Mouse (Mus musculus) limb, embryonic 11.5 days (tissue): ENCODE data around the gene Myadml2. TPM values are rescaled to one million over a fixed set of nuclear protein-coding genes. Genes with fewer than 3 reads are reported as not detected.

ENCODE experiments used
- ATAC-seq: fragments of 200-750 bp; cut with Nextera tagmentation; 2 replicates; pipeline ENCODE4 v1.8.0; 2017; ENCODE audit warnings: low read depth; ENCODE audit not compliant: insufficient number of reproducible peaks, low FRiP score, low TSS enrichment
- DNase-seq: peaks from one replicate; pipeline ENCODE4 v3.0.0-alpha.2; 2015; ENCODE audit warnings: low spot score
- H3K27ac ChIP-seq: fragments of 300-500 bp; sonication (generic); replicated peaks from 2 replicates; pipeline ENCODE4 v1.5.1; 2014; ENCODE audit warnings: low read depth, mild to moderate bottlenecking, low read length
- H3K27me3 ChIP-seq: fragments of 300-500 bp; sonication (generic); 2 replicates; pipeline ENCODE4 v1.6.1; 2014; ENCODE audit warnings: mild to moderate bottlenecking, low read length, mixed read lengths; ENCODE audit not compliant: control insufficient read depth, insufficient read depth
- H3K36me3 ChIP-seq: fragments of 300-500 bp; sonication (generic); 2 replicates; pipeline ENCODE4 v1.6.1; 2014; ENCODE audit warnings: mild to moderate bottlenecking, low read length, moderate library complexity, mixed read lengths; ENCODE audit not compliant: control insufficient read depth, insufficient read depth
- H3K4me1 ChIP-seq: fragments of 300-500 bp; sonication (generic); 2 replicates; pipeline ENCODE4 v1.6.1; 2014; ENCODE audit warnings: low read length, mixed read lengths; ENCODE audit not compliant: control insufficient read depth, insufficient read depth
- H3K4me2 ChIP-seq: fragments of 300-500 bp; sonication (generic); 2 replicates; pipeline ENCODE4 v1.6.1; 2014; ENCODE audit warnings: low read depth, mild to moderate bottlenecking, moderate library complexity; ENCODE audit not compliant: severe bottlenecking
- H3K4me3 ChIP-seq: fragments of 300-500 bp; sonication (generic); 2 replicates; pipeline ENCODE4 v1.5.1; 2014; ENCODE audit warnings: low read depth, low read length
- H3K9ac ChIP-seq: fragments of 300-500 bp; sonication (generic); 2 replicates; pipeline ENCODE4 v1.6.1; 2014; ENCODE audit warnings: mild to moderate bottlenecking, low read length
- H3K9me3 ChIP-seq: fragments of 300-500 bp; sonication (generic); 2 replicates; pipeline ENCODE4 v1.6.1; 2016; ENCODE audit warnings: low read length; ENCODE audit not compliant: control insufficient read depth
- WGBS: fragments of 180-500 bp; shearing (Covaris S2); extraction: QIAGEN DNeasy Blood & Tissue Kit; methylation state at CpG from one replicate; pipeline ENCODE4 v1.1.7; 2014; 5-methylcytosine and 5-hydroxymethylcytosine counted together
- polyA plus RNA-seq: library from polyadenylated mRNA; unstranded; fragments of >200 nt; fragmentation: Nextera tagmentation; extraction: Ambion mirVana; gene quantifications from 2 replicates; pipeline ENCODE4 v1.2.1, GENCODE M21; 2014

The Myadml2 gene
- polyA plus RNA-seq, 1 experiment from 2014 or later, result not detected

DNA sequence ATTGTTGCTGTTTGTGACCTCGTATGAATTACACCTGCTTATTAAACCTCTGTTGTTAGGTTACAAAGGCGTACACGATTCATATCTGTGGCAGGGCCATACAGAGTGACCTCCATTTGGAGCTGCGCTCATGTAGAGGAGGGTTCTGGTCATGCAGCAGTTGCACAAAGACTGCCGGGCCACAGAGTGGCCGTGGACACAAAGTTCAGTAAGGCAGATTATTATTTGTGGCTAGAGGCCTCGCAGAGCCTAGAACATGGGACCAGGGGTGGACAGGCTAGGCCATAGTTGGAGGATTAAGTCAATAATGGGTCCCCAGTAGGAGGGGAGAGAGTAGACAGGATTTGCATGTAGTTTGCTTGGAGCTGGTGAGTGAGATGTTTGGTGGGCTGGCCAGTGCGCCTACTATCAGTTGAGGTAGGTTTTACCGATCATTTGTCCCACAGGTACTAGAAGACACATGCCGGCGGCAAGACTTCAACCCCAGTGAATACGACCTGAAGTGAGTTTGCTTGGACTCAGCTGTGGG lies 25.7 kb upstream of the Myadml2 start:
- ATAC-seq (peak; percentile 18; the same call in 1 of the 2 replicates), DNase-seq (no peak)
- Histone ChIP-seq H3K27ac (peak overlapping the region; percentile 80; the same call in 1 of the 2 replicates), H3K4me3 (peak overlapping the region; percentile 68), H3K27me3 (no peaks in the 10 kb centered on the region), H3K9ac (peak overlapping the region; percentile 82), H3K4me1 (peaks cover 6% of the 10 kb centered on the region; the same call in 1 of the 2 replicates), H3K4me2 (peak overlapping the region; percentile 81), H3K9me3 (no peaks in the 10 kb centered on the region), H3K36me3 (peaks cover 5% of the 10 kb centered on the region; the same call in 1 of the 2 replicates)
- WGBS, result 43% methylated on average over 12 of the region's 12 CpGs

DNA sequence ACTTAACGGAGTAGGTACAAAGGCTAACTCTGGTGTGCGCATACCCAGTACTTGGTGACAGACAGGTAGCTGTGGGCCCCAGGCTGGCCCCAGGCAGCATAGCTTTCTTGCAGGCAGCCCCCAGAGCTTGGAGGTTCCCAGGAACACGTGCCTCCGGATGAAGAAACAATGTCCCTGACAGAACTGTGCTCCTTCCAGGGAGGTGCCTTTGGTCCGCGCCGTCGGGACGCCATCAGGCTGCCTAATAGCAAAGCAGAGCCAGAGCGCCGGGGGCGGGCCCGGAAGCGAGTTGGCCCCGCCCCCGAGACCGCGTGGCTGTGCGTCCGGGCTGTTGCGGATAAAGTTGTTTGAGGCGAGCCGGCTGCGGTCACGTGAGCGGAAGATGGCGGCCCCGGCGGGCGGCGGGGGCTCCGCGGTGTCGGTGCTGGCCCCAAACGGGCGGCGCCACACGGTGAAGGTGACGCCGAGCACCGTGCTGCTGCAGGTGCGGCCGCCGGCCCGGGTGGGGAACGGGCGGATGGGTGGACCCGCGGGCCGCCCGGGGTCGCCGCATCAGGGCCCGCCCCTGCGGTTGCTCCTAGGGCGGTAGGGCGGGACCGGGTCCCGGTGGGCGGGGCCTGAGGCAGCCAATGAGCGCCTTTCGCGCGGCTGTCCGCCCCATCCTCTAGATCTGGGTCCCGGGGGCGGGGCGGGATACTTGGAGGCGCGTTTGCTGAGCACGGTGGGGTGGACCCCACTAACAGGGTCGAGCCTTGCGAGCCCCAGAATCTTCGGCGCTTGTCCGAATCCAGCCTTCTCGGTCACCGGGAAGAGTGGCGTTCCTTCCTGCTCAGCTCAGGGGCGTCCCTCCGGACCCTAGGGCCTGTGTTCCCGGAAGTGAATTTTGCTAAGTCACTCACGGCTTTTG lies 25.0 kb upstream of the Myadml2 start, which contains the start of gene Aspscr1:
Gene Aspscr1, plus strand, starts transcription at position 287 of the 907 bp plus-strand sequence.
- ATAC-seq, result peak; percentile 95

DNA sequence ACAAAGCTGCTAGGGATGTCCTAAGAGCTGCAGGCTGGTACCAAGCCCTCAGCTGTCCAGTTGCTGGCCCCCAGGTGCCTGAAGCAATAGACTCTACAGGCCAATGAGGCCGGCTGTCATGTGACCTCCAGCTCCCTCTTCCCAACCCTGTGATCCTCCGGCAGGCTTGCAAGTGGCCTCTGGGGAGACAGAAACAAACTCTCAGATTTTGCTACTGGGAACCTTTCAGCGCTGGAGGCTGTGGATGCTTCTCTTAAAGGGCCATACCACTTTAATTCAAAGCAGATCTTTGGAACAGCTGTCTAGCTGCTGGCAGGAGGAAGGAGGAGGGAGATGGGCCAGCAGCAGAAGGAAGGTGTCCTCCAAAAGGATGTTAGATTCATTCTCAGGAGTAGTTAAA lies 18.7 kb upstream of the Myadml2 start:
- Histone ChIP-seq H3K27me3 (peaks cover 7% of the 10 kb centered on the region), H3K4me1 (peaks cover 8% of the 10 kb centered on the region; the same call in 1 of the 2 replicates), H3K9me3 (no peaks in the 10 kb centered on the region), H3K36me3 (no peaks in the 10 kb centered on the region), H3K4me2 (no peak overlapping the region), H3K27ac (no peak overlapping the region), H3K9ac (0 out of 2 replicates have a peak overlapping the region, but pooled peaks have one; percentile 43), H3K4me3 (no peak overlapping the region)
- WGBS, result 3% methylated on average over 3 of the region's 3 CpGs
- no peak for ATAC-seq
- DNase-seq, result peak; percentile 33

More for the DNA sequence above, 25.0 kb upstream of the Myadml2 start, which contains the start of gene Aspscr1:
- H3K27me3 ChIP-seq, result no peaks in the 10 kb centered on the region
- H3K4me1 ChIP-seq, result peaks cover 6% of the 10 kb centered on the region; the same call in 1 of the 2 replicates
- peak within 1 kb of the TSS; percentile 80 for H3K27ac ChIP-seq
- peak within 1 kb of the TSS; percentile 68 for H3K4me3 ChIP-seq
- H3K9ac ChIP-seq, result peak within 1 kb of the TSS; percentile 82
- H3K36me3 ChIP-seq, result no peaks in the 10 kb centered on the region
- WGBS, result 1% methylated on average over 76 of the region's 83 CpGs
- no peaks in the 10 kb centered on the region for H3K9me3 ChIP-seq
- DNase-seq, result peak; percentile 95
- H3K4me2 ChIP-seq, result peak within 1 kb of the TSS; percentile 81

DNA sequence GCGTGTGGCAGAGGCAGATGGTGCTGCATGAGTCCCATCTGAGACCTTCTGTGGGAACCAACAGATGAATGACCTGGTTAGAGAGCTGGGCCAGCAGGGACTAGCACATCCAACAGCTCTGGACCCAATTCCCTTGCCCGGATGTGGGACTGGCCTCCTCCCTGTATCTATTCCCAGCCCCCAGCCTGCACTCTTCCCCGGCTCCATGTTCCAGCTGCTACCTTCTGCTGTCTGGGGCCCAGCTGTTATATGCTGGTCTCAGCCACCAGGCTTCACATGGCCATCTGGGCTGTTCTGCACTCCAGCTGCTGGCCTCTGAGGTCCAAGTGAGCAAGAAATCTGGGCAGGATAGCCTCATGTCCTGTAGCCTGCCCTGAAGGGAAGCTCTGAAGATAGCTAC lies 17.4 kb upstream of the Myadml2 start:
- ATAC-seq (0 out of 2 replicates have a peak, but pooled peaks have one; percentile 26), DNase-seq (peak; percentile 36)
- Histone ChIP-seq H3K9me3 (no peaks in the 10 kb centered on the region), H3K27ac (no peak overlapping the region), H3K4me3 (no peak overlapping the region), H3K4me1 (peaks cover 17% of the 10 kb centered on the region), H3K9ac (no peak overlapping the region), H3K4me2 (no peak overlapping the region), H3K36me3 (no peaks in the 10 kb centered on the region), H3K27me3 (peaks cover 19% of the 10 kb centered on the region)
- WGBS, result 81% methylated on average over 3 of the region's 3 CpGs

DNA sequence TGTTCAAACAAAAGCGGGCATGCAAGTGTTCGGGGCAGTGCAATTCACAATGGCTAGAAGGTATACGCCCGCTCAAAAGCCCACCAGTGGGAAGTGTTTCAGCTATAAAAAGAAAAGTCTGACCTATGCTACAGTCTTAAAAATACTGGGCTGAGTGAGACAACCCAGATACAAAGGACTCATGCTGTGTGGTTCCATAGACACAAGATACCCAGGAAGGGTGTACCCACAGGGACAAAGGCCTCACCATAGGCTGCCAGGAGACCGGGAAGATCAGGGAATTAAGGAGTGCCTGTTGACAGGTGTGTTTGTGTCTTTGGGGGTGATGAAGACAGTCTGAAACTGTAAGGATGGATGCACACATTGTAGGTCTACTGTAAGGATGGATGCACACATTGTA lies 15.8 kb upstream of the Myadml2 start:
- WGBS, result 89% methylated on average over 5 of the region's 5 CpGs

DNA sequence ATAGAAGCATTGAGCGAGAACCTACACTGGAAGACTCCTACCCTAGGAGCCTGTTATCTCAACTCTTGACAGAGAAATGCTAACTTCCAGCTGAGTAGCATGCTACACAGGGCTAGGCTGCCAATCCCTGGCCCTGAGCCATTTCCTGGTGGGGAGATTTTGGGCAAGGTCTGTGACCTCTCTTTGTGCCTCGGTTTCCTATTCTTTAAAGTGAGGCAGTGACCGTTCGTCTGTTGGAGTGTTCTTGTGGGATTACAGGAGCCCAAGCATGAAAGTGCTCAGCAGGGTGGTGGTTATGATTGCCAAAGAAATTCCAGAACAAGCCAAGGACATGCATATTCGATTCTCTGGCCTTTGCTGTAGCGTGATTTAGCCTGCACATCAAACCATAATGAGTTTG lies 14.8 kb upstream of the Myadml2 start:
- no peak overlapping the region for H3K27ac ChIP-seq
- H3K4me2 ChIP-seq, result no peak overlapping the region
- DNase-seq (no peak), ATAC-seq (no peak)
- no peak overlapping the region for H3K4me3 ChIP-seq
- peaks cover 40% of the 10 kb centered on the region for H3K27me3 ChIP-seq
- no peaks in the 10 kb centered on the region for H3K9me3 ChIP-seq
- H3K9ac ChIP-seq, result no peak overlapping the region
- peaks cover 29% of the 10 kb centered on the region for H3K4me1 ChIP-seq
- WGBS, result 78% methylated on average over 6 of the region's 6 CpGs
- no peaks in the 10 kb centered on the region for H3K36me3 ChIP-seq

More for the DNA sequence above, 15.8 kb upstream of the Myadml2 start:
- Histone ChIP-seq H3K27me3 (peaks cover 34% of the 10 kb centered on the region), H3K9ac (no peak overlapping the region), H3K27ac (no peak overlapping the region), H3K4me2 (no peak overlapping the region), H3K4me1 (peaks cover 29% of the 10 kb centered on the region), H3K4me3 (no peak overlapping the region), H3K9me3 (no peaks in the 10 kb centered on the region), H3K36me3 (no peaks in the 10 kb centered on the region)
- DNase-seq (no peak), ATAC-seq (no peak)

DNA sequence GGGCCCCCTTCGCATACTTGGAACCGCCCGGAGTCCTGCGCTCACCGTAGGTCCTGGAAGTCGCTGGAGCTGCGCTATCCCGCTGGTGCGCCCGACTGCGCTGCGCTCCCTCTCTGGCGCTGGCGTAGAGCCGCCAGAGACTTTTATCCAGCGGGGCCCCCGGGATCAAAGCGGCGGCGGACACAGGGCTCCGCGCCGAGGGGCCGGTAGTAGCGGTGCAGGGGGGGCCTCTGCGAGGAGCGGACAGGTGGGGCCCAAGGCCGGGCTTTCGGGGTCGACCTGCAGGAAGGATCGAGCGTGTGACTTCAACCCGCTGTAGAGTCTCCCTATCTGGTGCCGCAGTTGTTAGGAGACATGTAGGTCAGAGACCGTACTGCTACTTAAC lies 13.1 kb upstream of the Myadml2 start, which contains the start of gene Notum:
Gene Notum, minus strand, starts transcription at position 100 of the 385 bp plus-strand sequence.
- Histone ChIP-seq H3K4me1 (peaks cover 21% of the 10 kb centered on the region), H3K27me3 (peaks cover 44% of the 10 kb centered on the region), H3K36me3 (no peaks in the 10 kb centered on the region), H3K4me3 (peak within 1 kb of the TSS; percentile 42), H3K27ac (no peak within 1 kb of the TSS), H3K4me2 (peak within 1 kb of the TSS; percentile 82), H3K9me3 (no peaks in the 10 kb centered on the region), H3K9ac (peak within 1 kb of the TSS; percentile 56)
- under 1% methylated on average over 35 of the region's 35 CpGs for WGBS
- peak; percentile 54 for DNase-seq
- ATAC-seq, result no peak

DNA sequence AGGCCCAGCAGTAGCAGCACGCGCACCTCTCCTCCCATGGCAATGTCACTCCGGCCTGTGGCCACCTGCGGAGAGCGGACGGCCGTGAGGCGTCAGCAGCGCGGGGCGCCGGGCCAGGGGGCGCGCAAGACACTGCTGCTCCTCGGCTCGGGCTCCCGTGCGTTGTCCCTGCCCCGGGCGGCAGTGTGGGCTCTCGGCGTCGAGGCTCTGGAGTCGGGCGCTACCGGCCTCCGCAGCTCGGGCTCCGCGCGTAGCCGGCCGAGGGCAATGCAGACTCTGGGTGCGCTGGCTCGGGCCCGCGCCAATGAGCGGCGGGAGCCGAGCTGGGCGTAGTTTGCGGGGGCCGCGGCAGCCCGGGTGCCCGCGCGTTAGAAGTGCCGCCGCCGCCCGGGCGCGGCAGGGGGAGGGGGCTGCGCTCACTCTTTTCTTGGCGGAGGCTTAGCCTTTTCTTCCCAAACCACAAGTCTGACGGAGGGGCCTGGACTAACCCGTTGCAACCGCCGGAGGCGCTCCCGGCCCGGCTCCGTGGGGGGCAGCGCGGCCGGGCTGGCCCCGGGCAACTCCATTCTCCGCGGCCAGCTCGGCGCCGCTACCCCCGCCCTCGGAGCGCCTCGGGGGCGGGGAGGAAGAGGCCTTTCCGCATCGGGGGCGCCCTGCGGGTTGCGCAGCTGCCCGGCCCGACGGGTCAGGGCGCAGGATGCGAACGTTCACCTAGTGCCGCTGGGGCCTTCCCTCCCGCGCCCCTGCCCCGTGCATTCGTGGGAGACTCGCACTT lies 12.5 kb upstream of the Myadml2 start:
- peak; percentile 45; the same call in 1 of the 2 replicates for ATAC-seq
- Histone ChIP-seq H3K27ac (no peak overlapping the region), H3K27me3 (peaks cover 44% of the 10 kb centered on the region), H3K4me2 (peak overlapping the region; percentile 82), H3K4me1 (peaks cover 21% of the 10 kb centered on the region), H3K36me3 (no peaks in the 10 kb centered on the region), H3K9ac (peak overlapping the region; percentile 56), H3K4me3 (peak overlapping the region; percentile 42), H3K9me3 (no peaks in the 10 kb centered on the region)
- peak; percentile 74 for DNase-seq
- WGBS, result under 1% methylated on average over 74 of the region's 95 CpGs
